Mouse (Mus musculus) cerebellum, adult 2 months (tissue): ENCODE results near the gene Cep97.

Experiments
- CTCF ChIP-seq: fragments of 200-500 bp; IDR thresholded peaks from 2 replicates; pipeline ENCODE4 v1.5.1; 2011; ENCODE audit warnings: low read depth, mild to moderate bottlenecking, control low read depth, low read length, moderate library complexity, borderline replicate concordance; ENCODE audit not compliant: insufficient read depth
- POLR2A ChIP-seq: fragments of 200-500 bp; IDR thresholded peaks from 2 replicates; pipeline ENCODE4 v1.6.1; 2011; ENCODE audit warnings: low read length, control low read depth, borderline replicate concordance; ENCODE audit not compliant: insufficient read depth

DNA sequence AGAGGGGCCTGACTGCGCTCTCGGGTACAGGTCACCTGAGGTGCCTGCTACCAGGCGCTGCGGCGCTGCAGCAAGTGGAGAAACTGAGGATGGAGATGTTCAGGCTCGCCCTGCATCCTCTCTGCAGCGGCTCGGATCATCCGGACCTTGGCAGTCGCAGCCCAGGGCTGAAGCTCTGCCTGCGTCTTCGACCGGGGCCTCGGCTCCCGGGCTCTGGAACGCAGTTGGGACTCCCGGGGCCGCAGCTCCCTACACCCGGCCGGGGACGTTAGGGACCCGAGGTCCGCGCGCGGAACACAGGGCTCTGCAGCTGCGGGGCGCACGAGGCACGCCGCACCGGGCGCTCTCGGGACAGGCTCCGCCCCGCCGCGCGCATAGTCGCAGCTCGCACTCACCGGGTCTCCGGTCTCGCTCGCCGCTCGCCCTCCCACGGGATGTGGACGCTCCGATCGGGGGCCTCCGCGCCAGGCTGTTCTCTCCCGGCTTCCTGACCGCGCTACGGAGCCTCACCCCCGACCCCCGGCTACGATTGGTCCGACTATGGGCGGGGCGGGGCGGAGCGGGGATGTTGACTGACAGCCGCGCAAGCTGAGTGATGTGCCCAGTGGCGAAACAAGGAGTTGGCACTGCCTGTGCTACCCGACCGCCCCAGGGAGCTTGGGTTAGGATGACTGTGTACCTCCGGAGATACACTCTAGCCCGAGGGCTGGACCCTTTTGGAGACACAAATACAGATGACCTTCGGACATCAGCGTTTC, 39.6 kb downstream of the Cep97 start, which contains the start of gene Nxpe3:
- no peak; the same call in 1 of the 2 replicates for TF ChIP-seq POLR2A
- no peak for TF ChIP-seq CTCF
